Mouse (Mus musculus) olfactory bulb, adult 2 months (tissue): ENCODE results near the gene Rnase10.

Source experiments
- CTCF ChIP-seq: fragments of 200-500 bp; IDR thresholded peaks from 2 replicates; pipeline ENCODE4 v1.5.1; 2012; ENCODE audit warnings: low read depth, mild to moderate bottlenecking, low read length, moderate library complexity; ENCODE audit not compliant: insufficient read depth
- POLR2A ChIP-seq: fragments of 200-500 bp; IDR thresholded peaks from 2 replicates; pipeline ENCODE4 v1.6.1; 2012; ENCODE audit warnings: mild to moderate bottlenecking, low read depth, low read length, moderate library complexity; ENCODE audit not compliant: insufficient read depth

DNA sequence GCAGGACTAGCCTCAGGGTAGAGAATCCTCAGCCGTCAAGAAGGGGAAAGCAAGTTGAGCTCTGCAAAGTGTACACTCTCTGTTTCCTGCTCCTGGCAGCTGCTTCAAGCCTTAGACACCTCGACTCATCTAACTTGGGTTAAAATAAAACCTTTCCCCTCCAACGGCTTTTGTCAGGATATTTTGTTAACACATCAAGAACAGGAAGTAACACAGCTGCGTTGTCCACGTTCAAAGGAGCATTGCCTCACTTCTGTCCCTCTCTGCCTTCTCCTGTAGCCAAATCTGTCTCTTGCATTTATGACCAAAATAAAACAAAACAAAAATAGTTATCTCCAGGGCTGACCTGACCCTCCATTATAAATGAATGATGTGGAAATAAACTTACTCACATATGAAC, 40.3 kb downstream of the Rnase10 start:
- no peak for TF ChIP-seq POLR2A
- no peak for TF ChIP-seq CTCF
